In the genomic region with DNA sequence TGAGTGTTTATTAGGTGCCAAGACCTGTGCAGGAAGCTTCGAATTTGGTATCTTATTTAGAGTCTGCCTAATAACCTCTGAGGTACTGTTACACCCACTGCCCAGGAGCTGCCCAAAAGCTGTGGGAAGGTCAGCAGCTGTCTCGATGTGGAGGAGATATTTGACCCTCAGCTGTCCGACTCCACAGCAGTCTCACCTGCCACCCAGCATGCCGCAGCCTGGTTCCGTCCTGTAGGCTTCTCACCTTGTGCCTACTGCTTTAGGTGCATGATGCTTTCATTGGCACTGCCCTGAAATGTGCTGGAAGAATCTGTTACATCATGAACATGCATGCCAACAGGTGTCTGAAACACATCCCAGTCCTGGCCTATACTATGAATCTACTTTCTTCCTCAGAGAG, we compare ENCODE assay signal across 15 mouse cellular contexts.
"Had no signal": no experiment of that assay in that cellular context is flagged by ENCODE, and none has a peak within 500 bp of the region (broad histone marks: within the 10 kb centered on the region; RNA-seq: fewer than 3 reads in every experiment).

No protein-coding gene starts in this region.

- H3K27ac ChIP-seq: neural tube, embryonic 15.5 days; stomach, embryonic 15.5 days; stomach, postnatal 0 days had no signal

- H3K36me3 ChIP-seq: neural tube, embryonic 15.5 days; stomach, embryonic 15.5 days had no signal

- DNase-seq: retina, postnatal 1 day; right cerebral cortex, adult 18-20 months; right cerebral cortex, postnatal 14 days; right cerebral cortex, postnatal 25 days; right cerebral cortex, postnatal 4 days; spleen, adult 18-20 months; thymus, adult 18-20 months; thymus, adult 2 months; thymus, postnatal 14 days; thymus, postnatal 25 days; thymus, postnatal 36 days; thymus, postnatal 4 days had no signal

- H3K4me3 ChIP-seq: neural tube, embryonic 15.5 days; stomach, embryonic 15.5 days had no signal

- H3K27me3 ChIP-seq: stomach, embryonic 15.5 days had no signal

- H3K4me1 ChIP-seq: neural tube, embryonic 15.5 days; stomach, embryonic 15.5 days had no signal

- H3K9ac ChIP-seq: neural tube, embryonic 15.5 days; stomach, embryonic 15.5 days had no signal

- H3K9me3 ChIP-seq: neural tube, embryonic 15.5 days; stomach, embryonic 15.5 days had no signal

- H3K4me2 ChIP-seq: neural tube, embryonic 15.5 days; stomach, embryonic 15.5 days had no signal
